Mouse (Mus musculus): ENCODE results near the gene 1700022I11Rik.

DNA sequence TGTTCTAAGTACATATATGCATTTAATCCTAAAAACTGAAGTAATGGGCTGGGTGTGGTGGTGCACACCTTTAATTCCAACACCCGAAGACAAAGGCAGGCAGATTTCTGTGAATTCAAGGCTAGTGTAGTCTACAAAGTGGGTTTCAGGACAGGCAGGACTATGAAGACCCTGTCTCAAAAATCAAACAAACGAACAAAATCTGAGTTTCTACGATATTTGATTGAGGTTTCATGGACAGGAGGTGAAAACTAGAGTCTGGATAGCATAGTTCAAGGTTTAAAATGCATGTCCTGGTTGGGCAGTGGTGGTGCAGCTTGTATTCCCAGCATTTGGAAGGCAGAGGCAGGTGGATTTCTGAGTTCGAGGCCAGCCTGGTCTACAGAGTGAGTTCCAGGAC, at the start of gene 1700022I11Rik:
- no peak for TF ChIP-seq CTCF (IDR thresholded peaks at IDR 0.05; ENCODE audit: low read depth)
- TF ChIP-seq EP300 (IDR thresholded peaks at IDR 0.05; ENCODE audit: low read depth): no peak

Measured in heart, postnatal 0 days (tissue).